Mouse (Mus musculus): ENCODE data around the gene Dact3.

- TF ChIP-seq CTCF (IDR thresholded peaks at IDR 0.05; ENCODE audit: extremely low read depth, insufficient read depth, low read length), result no peak
- no peak for TF ChIP-seq POLR2A (IDR thresholded peaks at IDR 0.05; ENCODE audit: extremely low read depth, insufficient read depth, low read length)
Observed at GRCm38 (mm10) chr7:16876608-16877007, 1.5 kb downstream of the Dact3 start.
